Mouse (Mus musculus): ENCODE data around the gene Fam240b.
"Not testable (repeated sequence)": the region's sequence is repeated elsewhere in the genome, so short reads cannot be mapped to it uniquely, and the experiment has no call there.

Fam240b gene

GRCm38 (mm10) chr13:64497692-64498091, at the start of gene Fam240b:
TSS of gene Fam240b (minus strand) at chr13:64497792.
- no peak for DNase-seq (ENCODE audit: low spot score in 2 of 2)

GRCm38 (mm10) chr13:64530139-64530538, 32.5 kb upstream of the Fam240b start:
- DNase-seq (ENCODE audit: low spot score in 2 of 2) = no peak

GRCm38 (mm10) chr13:64526515-64527285, 29.1 kb upstream of the Fam240b start:
- DNase-seq (ENCODE audit: low spot score in 2 of 2) = no peak

- no peak for DNase-seq (ENCODE audit: low spot score in 2 of 2)
These were observed 16.7 kb upstream of the Fam240b start for GRCm38 (mm10) chr13:64514247-64514646.

- DNase-seq (ENCODE audit: low spot score in 2 of 2) = no peak
These were observed 14.0 kb upstream of the Fam240b start for GRCm38 (mm10) chr13:64511616-64512015.

GRCm38 (mm10) chr13:64507361-64507760, 9.8 kb upstream of the Fam240b start:
- no peak for DNase-seq (ENCODE audit: low spot score in 2 of 2)

GRCm38 (mm10) chr13:64502833-64503232, 5.2 kb upstream of the Fam240b start:
- DNase-seq (ENCODE audit: low spot score in 2 of 2) = no peak

GRCm38 (mm10) chr13:64493586-64493985, 4.0 kb downstream of the Fam240b start:
- DNase-seq (ENCODE audit: low spot score in 2 of 2) = no peak

- no peak for DNase-seq (ENCODE audit: low spot score in 2 of 2)
These were observed 7.7 kb downstream of the Fam240b start for GRCm38 (mm10) chr13:64489886-64490285.

GRCm38 (mm10) chr13:64479960-64480359, 17.6 kb downstream of the Fam240b start:
- no peak for DNase-seq (ENCODE audit: low spot score in 2 of 2)

- no peak for DNase-seq (ENCODE audit: low spot score in 2 of 2)
These were observed 19.6 kb downstream of the Fam240b start for GRCm38 (mm10) chr13:64477968-64478367.

GRCm38 (mm10) chr13:64467886-64468285, 29.7 kb downstream of the Fam240b start:
- DNase-seq (ENCODE audit: low spot score in 2 of 2) = no peak

- DNase-seq (ENCODE audit: low spot score in 2 of 2) = no peak
These were observed 32.4 kb downstream of the Fam240b start for GRCm38 (mm10) chr13:64465166-64465565.

GRCm38 (mm10) chr13:64462581-64462980, 35.0 kb downstream of the Fam240b start:
- no peak for DNase-seq (ENCODE audit: low spot score in 2 of 2)

GRCm38 (mm10) chr13:64458181-64458580, 39.4 kb downstream of the Fam240b start:
- no peak for DNase-seq (ENCODE audit: low spot score in 2 of 2)

- DNase-seq (ENCODE audit: low spot score in 2 of 2) = not testable (repeated sequence)
These were observed 40.2 kb downstream of the Fam240b start for GRCm38 (mm10) chr13:64457225-64457978.

GRCm38 (mm10) chr13:64450001-64450794, 47.4 kb downstream of the Fam240b start:
- no peak for DNase-seq (ENCODE audit: low spot score in 2 of 2)

- no peak for DNase-seq (ENCODE audit: low spot score in 2 of 2)
These were observed 48.9 kb downstream of the Fam240b start for GRCm38 (mm10) chr13:64448729-64449128.

- no peak for DNase-seq (ENCODE audit: low spot score in 2 of 2)
These were observed 49.6 kb downstream of the Fam240b start for GRCm38 (mm10) chr13:64447947-64448346.

GRCm38 (mm10) chr13:64445254-64445920, 52.2 kb downstream of the Fam240b start:
- no peak for DNase-seq (ENCODE audit: low spot score in 2 of 2)

GRCm38 (mm10) chr13:64443263-64443894, 54.2 kb downstream of the Fam240b start:
- no peak for DNase-seq (ENCODE audit: low spot score in 2 of 2)

All from spleen, postnatal 14 days (tissue).